Mouse (Mus musculus) C2C12 (cell line): ENCODE measurements around the gene Nap1l4. TPM values are rescaled to one million over a fixed set of nuclear protein-coding genes. Genes with fewer than 3 reads are reported as not detected.
"Not testable (repeated sequence)": the region's sequence is repeated elsewhere in the genome, so short reads cannot be mapped to it uniquely, and the experiment has no call there.

Experiments
- H3K27me3 ChIP-seq: one replicate; pipeline ENCODE4 v1.6.1; 2011; ENCODE audit not compliant: control insufficient read depth, insufficient read depth, insufficient read length
- H3K36me3 ChIP-seq: one replicate; pipeline ENCODE4 v1.6.1; 2011; ENCODE audit not compliant: control insufficient read depth, insufficient read depth
- H3K4me3 ChIP-seq: one replicate; pipeline ENCODE4 v1.5.1; 2011; ENCODE audit warnings: mild to moderate bottlenecking, control low read depth; ENCODE audit not compliant: poor library complexity, insufficient read depth, severe bottlenecking
- H3K79me2 ChIP-seq: one replicate; pipeline ENCODE4 v1.6.1; 2011; ENCODE audit not compliant: control insufficient read depth, insufficient read depth
- H3K79me3 ChIP-seq: one replicate; pipeline ENCODE4 v1.6.1; 2011; ENCODE audit warnings: low read depth, control low read depth
- H3ac ChIP-seq: one replicate; pipeline ENCODE3; 2011; ENCODE audit warnings: low read depth; ENCODE audit not compliant: control insufficient read depth, insufficient read length
- CEBPB ChIP-seq: IDR thresholded peaks from one replicate; pipeline ENCODE4 v1.6.1; 2011; ENCODE audit warnings: low read depth, mild to moderate bottlenecking, control low read depth, moderate library complexity
- CTCF ChIP-seq: IDR thresholded peaks from one replicate; pipeline ENCODE4 v1.5.1; 2011; ENCODE audit not compliant: control insufficient read depth, insufficient read depth, insufficient read length
- FOSL1 ChIP-seq: IDR thresholded peaks from one replicate; pipeline ENCODE4 v1.8.0; 2011; ENCODE audit warnings: mild to moderate bottlenecking, low read length; ENCODE audit not compliant: poor library complexity, insufficient read depth, severe bottlenecking
- MAX ChIP-seq: IDR thresholded peaks from one replicate; pipeline ENCODE4 v1.6.1; 2011; ENCODE audit warnings: mild to moderate bottlenecking, control low read depth
- MYOD1 ChIP-seq: IDR thresholded peaks from one replicate; pipeline ENCODE4 v1.6.1; 2011; ENCODE audit warnings: low read depth; ENCODE audit not compliant: control insufficient read depth, insufficient read length
- MYOG ChIP-seq: IDR thresholded peaks from one replicate; pipeline ENCODE4 v1.6.1; 2011; ENCODE audit not compliant: control insufficient read depth, insufficient read length; ENCODE audit errors: extremely low read depth
- USF1 ChIP-seq: IDR thresholded peaks from one replicate; pipeline ENCODE4 v1.6.1; 2011; ENCODE audit warnings: low read depth, mild to moderate bottlenecking, control low read depth, moderate library complexity
- polyA plus RNA-seq: library from polyadenylated mRNA; unstranded; fragments of >200 nt; fragmentation: generic; extraction: Trizol; gene quantifications from one replicate; pipeline ENCODE4 v1.2.1, GENCODE M21; 2012; ENCODE audit warnings: missing spikeins

Gene Nap1l4
- polyA plus RNA-seq, 1 experiment: 112 TPM

DNA sequence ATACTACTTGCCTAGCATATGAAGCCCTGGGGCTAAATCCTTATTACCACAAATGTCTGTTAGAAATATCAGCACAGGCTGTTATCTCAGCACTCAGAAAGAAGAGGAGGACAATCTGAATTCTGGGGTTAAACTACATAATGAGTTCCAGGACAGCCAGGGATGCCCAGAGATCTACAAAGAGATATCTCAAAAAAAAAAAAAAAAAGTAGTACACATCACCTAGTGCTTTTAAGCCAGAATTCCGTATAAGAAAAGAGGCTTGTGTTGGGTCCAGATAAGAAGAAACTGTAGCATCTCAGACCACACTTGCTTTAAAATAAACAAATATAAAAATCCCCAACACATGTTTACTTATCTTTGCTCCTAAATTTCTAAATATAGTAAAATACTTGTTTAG is 10.2 kb downstream of the Nap1l4 start:
- H3K27me3 ChIP-seq: no peaks in the 10 kb centered on the region
- H3K4me3 ChIP-seq: no peak overlapping the region
- peaks cover 87% of the 10 kb centered on the region for H3K79me2 ChIP-seq
- peaks cover 54% of the 10 kb centered on the region for H3K79me3 ChIP-seq
- no peak overlapping the region for H3ac ChIP-seq
- TF ChIP-seq MYOD1: no peak
- no peak for TF ChIP-seq MYOG
- TF ChIP-seq USF1: no peak
- H3K36me3 ChIP-seq: peaks cover 59% of the 10 kb centered on the region

DNA sequence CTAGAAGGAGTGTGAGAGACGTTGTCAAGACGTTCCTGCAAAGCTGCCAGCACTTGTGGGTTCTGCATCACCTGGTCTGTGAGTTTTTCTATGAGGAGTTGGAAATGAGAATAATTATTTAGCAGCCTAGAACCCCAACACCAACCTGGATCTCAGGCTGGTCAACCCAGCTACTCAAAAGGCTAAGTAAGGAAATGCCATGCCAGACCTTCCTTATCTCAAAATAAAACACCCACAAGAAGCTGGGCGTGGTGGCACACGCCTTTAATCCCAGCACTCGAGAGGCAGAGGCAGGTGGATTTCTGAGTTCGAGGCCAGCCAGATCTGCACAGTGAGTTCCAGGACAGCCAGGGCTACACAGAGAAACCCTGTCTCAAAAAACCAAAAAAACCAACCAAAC is 10.7 kb downstream of the Nap1l4 start:
- peaks cover 64% of the 10 kb centered on the region for H3K36me3 ChIP-seq

DNA sequence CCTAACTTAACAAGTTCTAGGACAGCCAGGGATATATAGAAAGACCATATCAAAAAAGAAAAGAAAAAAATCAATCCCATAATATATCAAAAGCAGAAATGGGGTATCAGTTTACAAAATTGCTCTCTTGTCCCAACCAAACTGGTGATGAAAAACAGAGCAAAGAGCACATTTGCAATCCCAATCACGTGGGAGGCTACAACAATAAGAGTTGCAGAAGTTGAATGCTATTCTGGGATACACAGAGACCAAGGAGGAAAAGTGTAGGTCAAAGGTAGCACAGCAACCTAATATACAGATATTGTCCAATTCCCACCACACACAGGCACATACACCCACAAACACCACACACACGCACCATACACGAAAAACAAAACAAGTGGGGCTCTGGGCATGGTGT is 12.7 kb downstream of the Nap1l4 start:
- Histone ChIP-seq H3ac (no peak overlapping the region), H3K79me2 (peaks cover 69% of the 10 kb centered on the region), H3K4me3 (no peak overlapping the region), H3K27me3 (no peaks in the 10 kb centered on the region), H3K79me3 (peaks cover 30% of the 10 kb centered on the region), H3K36me3 (peaks cover 83% of the 10 kb centered on the region)
- TF ChIP-seq MYOD1 (no peak), MAX (no peak), MYOG (no peak), CEBPB (no peak), FOSL1 (no peak), USF1 (no peak), CTCF (no peak)

More for the DNA sequence above, 10.7 kb downstream of the Nap1l4 start:
- Histone ChIP-seq H3K79me2 (peaks cover 87% of the 10 kb centered on the region), H3K79me3 (peaks cover 50% of the 10 kb centered on the region)
- not testable (repeated sequence) for H3K4me3 ChIP-seq, H3ac ChIP-seq, H3K27me3 ChIP-seq

GRCm38 (mm10) chr7:143533284-143533683 is 15.6 kb downstream of the Nap1l4 start:
- Histone ChIP-seq H3K4me3 (no peak overlapping the region), H3ac (no peak overlapping the region), H3K27me3 (no peaks in the 10 kb centered on the region), H3K36me3 (peaks cover 91% of the 10 kb centered on the region), H3K79me2 (peaks cover 42% of the 10 kb centered on the region), H3K79me3 (peaks cover 6% of the 10 kb centered on the region)
- TF ChIP-seq CEBPB (no peak), USF1 (no peak), MYOD1 (no peak), CTCF (no peak), MYOG (no peak), FOSL1 (no peak), MAX (no peak)

DNA sequence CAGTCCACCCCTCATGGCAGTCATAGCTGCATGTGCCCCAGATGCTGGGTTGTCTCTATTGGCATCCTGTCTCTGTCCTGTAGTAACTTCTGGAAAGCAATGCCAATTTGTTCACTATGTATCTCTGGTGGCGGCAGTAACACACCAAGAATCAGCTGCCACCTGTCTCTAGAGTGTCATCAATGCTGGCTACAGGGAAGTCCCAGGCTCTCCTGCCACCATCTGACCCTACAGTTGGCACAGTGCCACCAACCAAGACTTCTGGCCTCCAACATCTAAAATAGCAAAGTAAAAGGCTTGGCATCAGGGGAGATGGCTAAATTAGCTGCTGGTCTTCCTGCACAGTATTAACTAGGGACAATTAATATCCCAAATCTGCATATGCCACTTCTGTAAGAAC is 16.5 kb downstream of the Nap1l4 start:
- Histone ChIP-seq H3ac (no peak overlapping the region), H3K79me2 (peaks cover 33% of the 10 kb centered on the region), H3K27me3 (no peaks in the 10 kb centered on the region), H3K36me3 (peaks cover 91% of the 10 kb centered on the region), H3K79me3 (peaks cover 1% of the 10 kb centered on the region), H3K4me3 (no peak overlapping the region)
- no peak for TF ChIP-seq CTCF
- TF ChIP-seq MYOD1: no peak
- TF ChIP-seq MAX: no peak
- TF ChIP-seq USF1: no peak
- TF ChIP-seq CEBPB: no peak
- TF ChIP-seq FOSL1: no peak
- TF ChIP-seq MYOG: no peak

DNA sequence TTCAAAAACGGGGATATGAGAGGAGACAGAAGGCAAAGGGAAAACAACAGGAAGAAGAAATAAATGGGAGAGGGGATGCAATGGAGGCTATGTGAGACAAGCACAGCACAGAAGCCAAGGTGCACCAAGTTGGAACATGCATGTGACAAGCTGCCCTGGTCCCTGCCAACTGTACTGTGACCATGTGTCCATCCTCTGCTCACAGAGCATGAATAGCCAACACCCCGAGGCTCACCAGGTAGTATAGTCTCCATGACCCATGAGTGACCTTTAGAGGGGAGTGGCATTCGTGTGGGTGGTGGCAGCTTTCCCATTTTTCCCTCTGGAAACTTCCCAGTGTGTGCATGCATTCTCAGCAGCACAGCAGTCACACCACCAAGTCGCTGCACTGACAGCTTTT is 29.6 kb downstream of the Nap1l4 start:
- Histone ChIP-seq H3K79me2 (no peaks in the 10 kb centered on the region), H3K4me3 (no peak overlapping the region), H3K79me3 (no peaks in the 10 kb centered on the region), H3K27me3 (no peaks in the 10 kb centered on the region), H3ac (no peak overlapping the region), H3K36me3 (peaks cover 85% of the 10 kb centered on the region)
- TF ChIP-seq MYOD1: no peak
- TF ChIP-seq MYOG: no peak
- no peak for TF ChIP-seq MAX
- TF ChIP-seq USF1: no peak
- TF ChIP-seq CTCF: no peak
- TF ChIP-seq CEBPB: no peak
- TF ChIP-seq FOSL1: no peak
